Mouse (Mus musculus): ENCODE results near the gene Mccc2. TPM values are rescaled to one million over a fixed set of nuclear protein-coding genes. Genes with fewer than 3 reads are reported as not detected.

The Mccc2 gene
- polyA plus RNA-seq, 1 experiment from 2014 or later: 34.0 TPM

- no peak for ATAC-seq (ENCODE audit: low FRiP score, low read depth)
- Histone ChIP-seq H3K27ac (replicated peaks) (no peak overlapping the region), H3K9me3 (no peaks in the 10 kb centered on the region), H3K4me3 (no peak overlapping the region), H3K4me1 (replicated peaks) (no peaks in the 10 kb centered on the region), H3K4me2 (no peak overlapping the region), H3K36me3 (0 out of 2 replicates have a peak, but pooled peaks cover 14% of the 10 kb centered on the region), H3K27me3 (no peaks in the 10 kb centered on the region), H3K9ac (no peak overlapping the region)
- WGBS: 69% methylated on average over 2 of the region's 2 CpGs
Measured at GRCm38 (mm10) chr13:99979406-99979805, 36.0 kb downstream of the Mccc2 start.

GRCm38 (mm10) chr13:99970089-99970488 lies 45.4 kb downstream of the Mccc2 start:
- 84% methylated on average over 5 of the region's 5 CpGs for WGBS
- no peak overlapping the region for H3K27ac ChIP-seq (replicated peaks)
- H3K9me3 ChIP-seq: no peaks in the 10 kb centered on the region
- peaks cover 11% of the 10 kb centered on the region; the same call in 1 of the 2 replicates for H3K36me3 ChIP-seq
- no peak overlapping the region for H3K4me2 ChIP-seq
- no peaks in the 10 kb centered on the region for H3K27me3 ChIP-seq
- no peak for ATAC-seq (ENCODE audit: low FRiP score, low read depth)
- H3K9ac ChIP-seq: no peak overlapping the region
- no peak overlapping the region for H3K4me3 ChIP-seq
- H3K4me1 ChIP-seq (replicated peaks): no peaks in the 10 kb centered on the region

DNA sequence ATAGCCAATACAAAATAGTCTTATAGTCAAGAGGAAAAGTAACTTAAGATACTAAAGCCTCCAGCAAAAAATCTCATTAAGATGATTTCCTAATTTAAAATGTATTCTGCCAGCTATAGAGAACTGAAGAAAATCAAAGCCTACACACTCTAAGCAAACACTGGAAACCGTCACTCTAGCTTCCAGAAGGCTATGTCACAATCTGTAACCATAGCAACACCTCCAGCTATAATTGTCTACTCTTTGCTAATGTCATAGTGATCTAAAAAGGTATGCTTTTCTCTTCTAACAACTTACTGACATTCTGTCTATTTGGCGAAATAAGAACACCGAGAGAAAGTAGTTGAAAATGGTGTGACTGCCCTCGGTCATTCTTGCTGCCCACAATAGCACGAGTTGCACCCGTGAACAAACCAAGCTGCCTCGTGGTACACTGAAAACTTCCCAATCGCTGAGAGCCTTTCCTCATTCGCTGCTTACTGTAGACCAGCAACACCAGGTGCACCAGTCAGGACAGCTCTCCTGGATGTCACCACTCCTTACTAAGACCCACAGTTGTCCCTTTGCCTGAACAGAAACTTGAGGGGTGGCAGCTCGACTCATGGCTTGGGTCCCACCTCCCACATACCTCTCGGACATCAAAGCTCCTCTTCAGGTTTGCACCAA lies 48.3 kb downstream of the Mccc2 start:
- H3K4me1 ChIP-seq (replicated peaks): no peaks in the 10 kb centered on the region; the same call in 1 of the 2 replicates
- no peaks in the 10 kb centered on the region for H3K9me3 ChIP-seq
- no peak overlapping the region for H3K4me2 ChIP-seq
- no peak overlapping the region for H3K4me3 ChIP-seq
- no peak overlapping the region for H3K9ac ChIP-seq
- no peaks in the 10 kb centered on the region for H3K27me3 ChIP-seq
- ATAC-seq (ENCODE audit: low FRiP score, low read depth): peak; percentile 50; the same call in 1 of the 2 replicates
- 0 out of 2 replicates have a peak, but pooled peaks cover 5% of the 10 kb centered on the region for H3K36me3 ChIP-seq
- H3K27ac ChIP-seq (replicated peaks): no peak overlapping the region
- 74% methylated on average over 11 of the region's 11 CpGs for WGBS

- Histone ChIP-seq H3K4me1 (replicated peaks) (no peaks in the 10 kb centered on the region; the same call in 1 of the 2 replicates), H3K4me2 (no peak overlapping the region), H3K9ac (no peak overlapping the region), H3K27ac (replicated peaks) (peak overlapping the region; percentile 34; the same call in 1 of the 2 replicates), H3K9me3 (no peaks in the 10 kb centered on the region), H3K36me3 (no peaks in the 10 kb centered on the region; the same call in 1 of the 2 replicates), H3K27me3 (no peaks in the 10 kb centered on the region), H3K4me3 (no peak overlapping the region)
- ATAC-seq (ENCODE audit: low FRiP score, low read depth): peak; percentile 71; the same call in 1 of the 2 replicates
- 56% methylated on average over 6 of the region's 6 CpGs for WGBS
Measured at GRCm38 (mm10) chr13:99963814-99964213, 51.6 kb downstream of the Mccc2 start.

DNA sequence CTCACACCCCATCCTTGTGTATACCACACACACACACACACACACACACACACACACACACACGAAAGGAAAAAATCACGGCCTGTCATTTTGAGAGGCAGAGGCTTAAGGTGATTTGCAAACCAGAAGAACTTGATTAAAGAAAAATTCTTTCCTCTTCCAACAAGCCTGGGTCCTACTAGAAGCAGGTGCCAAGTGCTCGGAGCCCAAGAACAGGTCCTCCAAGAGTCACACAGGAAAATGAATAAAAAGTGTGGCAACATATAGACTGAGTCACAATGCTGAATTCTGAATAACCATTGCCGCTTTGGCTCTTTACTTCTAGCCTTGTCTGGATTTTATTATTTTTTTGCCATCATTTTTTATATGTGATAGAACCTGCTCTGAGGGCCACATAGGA lies 53.8 kb downstream of the Mccc2 start:
- H3K4me1 ChIP-seq (replicated peaks): no peaks in the 10 kb centered on the region; the same call in 1 of the 2 replicates
- 95% methylated on average over 4 of the region's 4 CpGs for WGBS
- H3K9ac ChIP-seq: no peak overlapping the region
- H3K27ac ChIP-seq (replicated peaks): no peak overlapping the region
- H3K9me3 ChIP-seq: 0 out of 2 replicates have a peak, but pooled peaks cover 2% of the 10 kb centered on the region
- peaks cover 13% of the 10 kb centered on the region for H3K36me3 ChIP-seq
- no peak overlapping the region for H3K4me3 ChIP-seq
- H3K4me2 ChIP-seq: no peak overlapping the region
- no peak for ATAC-seq (ENCODE audit: low FRiP score, low read depth)
- no peaks in the 10 kb centered on the region for H3K27me3 ChIP-seq

GRCm38 (mm10) chr13:99955591-99955944 lies 59.9 kb downstream of the Mccc2 start:
- WGBS: 90% methylated on average over 1 of the region's 1 CpGs
- no peak for ATAC-seq (ENCODE audit: low FRiP score, low read depth)
- Histone ChIP-seq H3K4me3 (no peak overlapping the region), H3K9me3 (0 out of 2 replicates have a peak, but pooled peaks cover 4% of the 10 kb centered on the region), H3K4me1 (replicated peaks) (no peaks in the 10 kb centered on the region), H3K36me3 (peaks cover 24% of the 10 kb centered on the region), H3K27ac (replicated peaks) (no peak overlapping the region), H3K9ac (no peak overlapping the region), H3K27me3 (no peaks in the 10 kb centered on the region), H3K4me2 (no peak overlapping the region)

DNA sequence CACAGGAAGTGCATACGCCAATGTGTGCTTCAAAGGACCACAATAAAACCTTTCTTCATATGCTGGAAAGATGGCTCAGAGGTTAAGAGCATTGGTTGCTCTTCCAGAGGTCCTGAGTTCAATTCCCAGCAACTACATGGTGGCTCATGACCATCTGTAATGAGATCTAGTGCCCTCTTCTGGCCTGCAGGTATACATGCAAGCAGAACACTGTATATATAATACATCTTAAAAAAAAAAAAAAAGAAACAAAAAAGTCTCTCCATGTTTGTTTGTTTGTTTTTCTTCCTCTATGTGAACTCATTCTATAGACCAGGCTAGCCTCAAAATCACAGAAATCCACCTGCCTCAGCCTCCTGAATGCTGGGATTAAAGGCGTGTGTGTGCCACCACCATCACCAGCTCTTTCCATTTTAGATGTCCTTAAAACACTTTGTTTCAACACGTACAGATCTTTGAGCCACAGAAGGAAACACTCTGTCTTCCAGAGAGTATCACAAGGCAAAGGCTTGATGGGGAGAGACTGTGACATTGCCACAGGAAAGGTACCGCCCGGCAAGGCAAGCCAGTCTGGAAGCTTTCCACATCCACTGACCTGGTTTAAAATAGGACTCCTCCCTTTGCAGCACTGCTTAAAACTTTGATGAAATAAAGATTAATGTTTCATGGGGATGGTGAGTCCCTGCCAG lies 60.4 kb downstream of the Mccc2 start:
- H3K4me3 ChIP-seq: no peak overlapping the region
- H3K4me1 ChIP-seq (replicated peaks): no peaks in the 10 kb centered on the region
- no peak overlapping the region for H3K27ac ChIP-seq (replicated peaks)
- no peaks in the 10 kb centered on the region for H3K27me3 ChIP-seq
- 0 out of 2 replicates have a peak, but pooled peaks cover 4% of the 10 kb centered on the region for H3K9me3 ChIP-seq
- no peak overlapping the region for H3K4me2 ChIP-seq
- peaks cover 24% of the 10 kb centered on the region for H3K36me3 ChIP-seq
- ATAC-seq (ENCODE audit: low FRiP score, low read depth): no peak
- H3K9ac ChIP-seq: no peak overlapping the region
- 99% methylated on average over 5 of the region's 5 CpGs for WGBS

DNA sequence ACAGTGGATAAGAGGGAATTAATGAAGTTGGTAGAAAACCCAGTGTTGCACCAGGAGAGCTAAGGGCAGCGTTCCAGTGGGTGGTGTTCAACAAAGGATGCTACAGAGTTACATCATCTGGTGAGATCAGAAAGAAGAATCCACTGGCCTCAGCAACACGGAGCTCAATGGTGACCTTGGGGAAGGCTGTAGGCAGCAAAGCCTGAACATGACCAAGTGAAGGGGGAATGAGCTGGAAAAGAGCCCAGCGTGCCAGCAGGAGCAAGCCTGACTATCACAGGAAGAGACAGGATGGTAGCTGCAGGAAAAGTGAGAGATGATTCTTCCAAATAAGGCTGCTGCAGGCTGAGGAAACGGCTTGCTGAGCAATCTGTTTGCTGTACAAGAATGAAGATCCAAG lies 68.0 kb downstream of the Mccc2 start:
- H3K4me2 ChIP-seq: no peak overlapping the region
- no peak for ATAC-seq (ENCODE audit: low FRiP score, low read depth)
- H3K4me1 ChIP-seq (replicated peaks): no peaks in the 10 kb centered on the region
- no peak overlapping the region for H3K27ac ChIP-seq (replicated peaks)
- H3K27me3 ChIP-seq: no peaks in the 10 kb centered on the region
- H3K9me3 ChIP-seq: no peaks in the 10 kb centered on the region
- 80% methylated on average over 4 of the region's 4 CpGs for WGBS
- 0 out of 2 replicates have a peak, but pooled peaks cover 3% of the 10 kb centered on the region for H3K36me3 ChIP-seq
- no peak overlapping the region for H3K4me3 ChIP-seq
- no peak overlapping the region for H3K9ac ChIP-seq

- H3K4me3 ChIP-seq: no peak overlapping the region
- H3K4me1 ChIP-seq (replicated peaks): peaks cover 24% of the 10 kb centered on the region
- H3K27ac ChIP-seq (replicated peaks): no peak overlapping the region
- no peak for ATAC-seq (ENCODE audit: low FRiP score, low read depth)
- H3K4me2 ChIP-seq: no peak overlapping the region
- H3K27me3 ChIP-seq: no peaks in the 10 kb centered on the region
- 99% methylated on average over 2 of the region's 2 CpGs for WGBS
- H3K36me3 ChIP-seq: no peaks in the 10 kb centered on the region
- no peak overlapping the region for H3K9ac ChIP-seq
- no peaks in the 10 kb centered on the region for H3K9me3 ChIP-seq
Measured at GRCm38 (mm10) chr13:99943525-99943924, 71.9 kb downstream of the Mccc2 start.

GRCm38 (mm10) chr13:99940601-99941000 lies 74.8 kb downstream of the Mccc2 start:
- no peak overlapping the region for H3K9ac ChIP-seq

DNA sequence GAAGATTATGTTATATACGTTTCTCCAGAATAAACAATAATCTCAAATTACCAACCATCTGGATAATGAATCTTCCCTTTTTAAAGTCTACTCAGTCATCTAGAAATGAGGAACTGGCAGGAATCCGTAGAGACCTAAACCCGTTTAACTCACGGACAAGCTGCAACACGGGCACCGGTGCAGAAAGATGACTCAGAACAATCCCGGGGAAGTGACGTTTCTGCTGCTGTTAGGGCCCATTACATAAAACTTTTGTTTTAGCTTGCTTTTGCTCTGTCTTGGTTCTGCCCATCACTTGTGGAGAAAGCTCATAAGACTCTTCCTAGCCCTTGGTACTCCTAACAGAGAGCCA lies 76.1 kb downstream of the Mccc2 start:
- peak overlapping the region; percentile 31; the same call in 1 of the 2 replicates for H3K27ac ChIP-seq (replicated peaks)

More at GRCm38 (mm10) chr13:99940601-99941000, 74.8 kb downstream of the Mccc2 start:
- no peaks in the 10 kb centered on the region for H3K9me3 ChIP-seq
- H3K4me2 ChIP-seq: no peak overlapping the region
- 12% methylated on average over 2 of the region's 2 CpGs for WGBS
- H3K4me3 ChIP-seq: no peak overlapping the region
- H3K4me1 ChIP-seq (replicated peaks): peaks cover 30% of the 10 kb centered on the region
- ATAC-seq (ENCODE audit: low FRiP score, low read depth): peak; percentile 90
- H3K27ac ChIP-seq (replicated peaks): no peak overlapping the region
- no peaks in the 10 kb centered on the region for H3K36me3 ChIP-seq
- H3K27me3 ChIP-seq: no peaks in the 10 kb centered on the region

GRCm38 (mm10) chr13:99938606-99939319 lies 76.7 kb downstream of the Mccc2 start:
- H3K4me3 ChIP-seq: no peak overlapping the region
- H3K27ac ChIP-seq (replicated peaks): peak overlapping the region; percentile 31; the same call in 1 of the 2 replicates
- no peaks in the 10 kb centered on the region for H3K9me3 ChIP-seq
- WGBS: 71% methylated on average over 10 of the region's 10 CpGs
- no peaks in the 10 kb centered on the region for H3K27me3 ChIP-seq
- H3K9ac ChIP-seq: no peak overlapping the region
- H3K36me3 ChIP-seq: no peaks in the 10 kb centered on the region
- H3K4me1 ChIP-seq (replicated peaks): peaks cover 30% of the 10 kb centered on the region
- no peak overlapping the region for H3K4me2 ChIP-seq
- peak; percentile 12; the same call in 1 of the 2 replicates for ATAC-seq (ENCODE audit: low FRiP score, low read depth)

More for the DNA sequence above, 76.1 kb downstream of the Mccc2 start:
- 40% methylated on average over 8 of the region's 8 CpGs for WGBS
- H3K36me3 ChIP-seq: no peaks in the 10 kb centered on the region
- H3K4me1 ChIP-seq (replicated peaks): peaks cover 30% of the 10 kb centered on the region
- no peaks in the 10 kb centered on the region for H3K27me3 ChIP-seq
- no peaks in the 10 kb centered on the region for H3K9me3 ChIP-seq
- H3K9ac ChIP-seq: no peak overlapping the region
- H3K4me2 ChIP-seq: no peak overlapping the region
- ATAC-seq (ENCODE audit: low FRiP score, low read depth): no peak
- H3K4me3 ChIP-seq: no peak overlapping the region

Measured in hindbrain, embryonic 15.5 days (tissue).